Mouse (Mus musculus) small intestine, adult 2 months (tissue): Measurements from ENCODE around the gene Slc12a8.
A peak's percentile ranks its signal among the peaks of the same experiment; 100 is the strongest.

Experiments used
- CTCF ChIP-seq: fragments of 200-500 bp; IDR thresholded peaks from 2 replicates; pipeline ENCODE4 v1.5.1; 2012; ENCODE audit warnings: low read depth, mild to moderate bottlenecking, control low read depth, inconsistent platforms, low read length, moderate library complexity, mixed read lengths; ENCODE audit not compliant: insufficient replicate concordance, insufficient read length; ENCODE audit errors: extremely low read depth
- POLR2A ChIP-seq: fragments of 200-500 bp; IDR thresholded peaks from 2 replicates; pipeline ENCODE4 v1.6.1; 2012; ENCODE audit warnings: low read depth, mild to moderate bottlenecking, control low read depth, inconsistent platforms, low read length, moderate library complexity

GRCm38 (mm10) chr16:33562874-33563537 is 45.9 kb downstream of the Slc12a8 start:
- no peak for TF ChIP-seq CTCF
- TF ChIP-seq POLR2A, result 0 out of 2 replicates have a peak, but pooled peaks have one; percentile 12
